Mouse (Mus musculus): ENCODE results near the gene Slc25a39. TPM values are rescaled to one million over a fixed set of nuclear protein-coding genes. Genes with fewer than 3 reads are reported as not detected.

The Slc25a39 gene
- polyA plus RNA-seq, 1 experiment from 2014 or later, result 376 TPM

- H3K4me2 ChIP-seq (ENCODE audit: low read depth, low read length), result no peak overlapping the region
- no peaks in the 10 kb centered on the region for H3K36me3 ChIP-seq (ENCODE audit: control insufficient read depth, insufficient read depth, low read length)
- H3K9ac ChIP-seq (ENCODE audit: low read depth, low read length), result no peak overlapping the region
- H3K27me3 ChIP-seq (replicated peaks; ENCODE audit: control insufficient read depth, insufficient read depth, low read length), result no peaks in the 10 kb centered on the region
- WGBS, result 81% methylated on average over 1 of the region's 1 CpGs
- no peak for ATAC-seq
- H3K4me1 ChIP-seq (ENCODE audit: control insufficient read depth, insufficient read depth, low read length), result 0 out of 2 replicates have a peak, but pooled peaks cover 7% of the 10 kb centered on the region
- no peak overlapping the region for H3K27ac ChIP-seq (ENCODE audit: low read length)
- H3K9me3 ChIP-seq (ENCODE audit: control insufficient read depth, low read length), result 0 out of 2 replicates have a peak, but pooled peaks cover 5% of the 10 kb centered on the region
- no peak overlapping the region for H3K4me3 ChIP-seq (ENCODE audit: low read length)
Measured at GRCm38 (mm10) chr11:102383365-102384136, 24.2 kb downstream of the Slc25a39 start.

GRCm38 (mm10) chr11:102382794-102383193 is 25.0 kb downstream of the Slc25a39 start:
- 91% methylated on average over 3 of the region's 3 CpGs for WGBS

GRCm38 (mm10) chr11:102381341-102382100 is 26.2 kb downstream of the Slc25a39 start:
- Histone ChIP-seq H3K27ac (ENCODE audit: low read length) (no peak overlapping the region), H3K27me3 (replicated peaks; ENCODE audit: control insufficient read depth, insufficient read depth, low read length) (no peaks in the 10 kb centered on the region), H3K9ac (ENCODE audit: low read depth, low read length) (no peak overlapping the region), H3K4me1 (ENCODE audit: control insufficient read depth, insufficient read depth, low read length) (peaks cover 8% of the 10 kb centered on the region), H3K4me2 (ENCODE audit: low read depth, low read length) (no peak overlapping the region), H3K9me3 (ENCODE audit: control insufficient read depth, low read length) (0 out of 2 replicates have a peak, but pooled peaks cover 5% of the 10 kb centered on the region), H3K4me3 (ENCODE audit: low read length) (no peak overlapping the region), H3K36me3 (ENCODE audit: control insufficient read depth, insufficient read depth, low read length) (no peaks in the 10 kb centered on the region)
- 22% methylated on average over 4 of the region's 4 CpGs for WGBS
- peak; percentile 60; the same call in 1 of the 2 replicates for ATAC-seq

More at GRCm38 (mm10) chr11:102382794-102383193, 25.0 kb downstream of the Slc25a39 start:
- no peak overlapping the region for H3K4me3 ChIP-seq (ENCODE audit: low read length)
- ATAC-seq, result no peak
- no peak overlapping the region for H3K27ac ChIP-seq (ENCODE audit: low read length)
- no peaks in the 10 kb centered on the region for H3K27me3 ChIP-seq (replicated peaks; ENCODE audit: control insufficient read depth, insufficient read depth, low read length)
- H3K4me2 ChIP-seq (ENCODE audit: low read depth, low read length), result no peak overlapping the region
- no peaks in the 10 kb centered on the region for H3K36me3 ChIP-seq (ENCODE audit: control insufficient read depth, insufficient read depth, low read length)
- H3K9ac ChIP-seq (ENCODE audit: low read depth, low read length), result no peak overlapping the region
- 0 out of 2 replicates have a peak, but pooled peaks cover 7% of the 10 kb centered on the region for H3K4me1 ChIP-seq (ENCODE audit: control insufficient read depth, insufficient read depth, low read length)
- 0 out of 2 replicates have a peak, but pooled peaks cover 5% of the 10 kb centered on the region for H3K9me3 ChIP-seq (ENCODE audit: control insufficient read depth, low read length)

- H3K36me3 ChIP-seq (ENCODE audit: control insufficient read depth, insufficient read depth, low read length), result no peaks in the 10 kb centered on the region
- no peak for ATAC-seq
Measured at GRCm38 (mm10) chr11:102380091-102380490, 27.7 kb downstream of the Slc25a39 start.

GRCm38 (mm10) chr11:102377186-102377585 is 30.6 kb downstream of the Slc25a39 start:
- Histone ChIP-seq H3K36me3 (ENCODE audit: control insufficient read depth, insufficient read depth, low read length) (no peaks in the 10 kb centered on the region), H3K4me1 (ENCODE audit: control insufficient read depth, insufficient read depth, low read length) (peaks cover 25% of the 10 kb centered on the region), H3K4me3 (ENCODE audit: low read length) (no peak overlapping the region), H3K9me3 (ENCODE audit: control insufficient read depth, low read length) (0 out of 2 replicates have a peak, but pooled peaks cover 5% of the 10 kb centered on the region), H3K9ac (ENCODE audit: low read depth, low read length) (no peak overlapping the region), H3K27me3 (replicated peaks; ENCODE audit: control insufficient read depth, insufficient read depth, low read length) (0 out of 2 replicates have a peak, but pooled peaks cover 3% of the 10 kb centered on the region), H3K27ac (ENCODE audit: low read length) (no peak overlapping the region), H3K4me2 (ENCODE audit: low read depth, low read length) (no peak overlapping the region)
- WGBS, result 64% methylated on average over 12 of the region's 12 CpGs
- no peak for ATAC-seq

More at GRCm38 (mm10) chr11:102380091-102380490, 27.7 kb downstream of the Slc25a39 start:
- Histone ChIP-seq H3K4me3 (ENCODE audit: low read length) (no peak overlapping the region), H3K27ac (ENCODE audit: low read length) (no peak overlapping the region), H3K4me2 (ENCODE audit: low read depth, low read length) (no peak overlapping the region), H3K27me3 (replicated peaks; ENCODE audit: control insufficient read depth, insufficient read depth, low read length) (no peaks in the 10 kb centered on the region), H3K4me1 (ENCODE audit: control insufficient read depth, insufficient read depth, low read length) (peaks cover 21% of the 10 kb centered on the region), H3K9me3 (ENCODE audit: control insufficient read depth, low read length) (0 out of 2 replicates have a peak, but pooled peaks cover 5% of the 10 kb centered on the region), H3K9ac (ENCODE audit: low read depth, low read length) (no peak overlapping the region)
- 76% methylated on average over 5 of the region's 5 CpGs for WGBS

GRCm38 (mm10) chr11:102376196-102376835 is 31.4 kb downstream of the Slc25a39 start:
- no peaks in the 10 kb centered on the region for H3K36me3 ChIP-seq (ENCODE audit: control insufficient read depth, insufficient read depth, low read length)
- ATAC-seq, result peak; percentile 10
- H3K9me3 ChIP-seq (ENCODE audit: control insufficient read depth, low read length), result 0 out of 2 replicates have a peak, but pooled peaks cover 5% of the 10 kb centered on the region
- H3K27me3 ChIP-seq (replicated peaks; ENCODE audit: control insufficient read depth, insufficient read depth, low read length), result 0 out of 2 replicates have a peak, but pooled peaks cover 3% of the 10 kb centered on the region
- peak overlapping the region; percentile 51 for H3K4me2 ChIP-seq (ENCODE audit: low read depth, low read length)
- H3K4me3 ChIP-seq (ENCODE audit: low read length), result peak overlapping the region; percentile 35; the same call in 1 of the 2 replicates
- WGBS, result 12% methylated on average over 8 of the region's 8 CpGs
- peak overlapping the region; percentile 59 for H3K9ac ChIP-seq (ENCODE audit: low read depth, low read length)
- H3K27ac ChIP-seq (ENCODE audit: low read length), result peak overlapping the region; percentile 89
- peaks cover 22% of the 10 kb centered on the region for H3K4me1 ChIP-seq (ENCODE audit: control insufficient read depth, insufficient read depth, low read length)

GRCm38 (mm10) chr11:102375196-102376173 is 32.3 kb downstream of the Slc25a39 start:
- peaks cover 19% of the 10 kb centered on the region for H3K4me1 ChIP-seq (ENCODE audit: control insufficient read depth, insufficient read depth, low read length)
- peak overlapping the region; percentile 35 for H3K4me3 ChIP-seq (ENCODE audit: low read length)
- H3K36me3 ChIP-seq (ENCODE audit: control insufficient read depth, insufficient read depth, low read length), result no peaks in the 10 kb centered on the region
- H3K27me3 ChIP-seq (replicated peaks; ENCODE audit: control insufficient read depth, insufficient read depth, low read length), result 0 out of 2 replicates have a peak, but pooled peaks cover 3% of the 10 kb centered on the region
- peak overlapping the region; percentile 89 for H3K27ac ChIP-seq (ENCODE audit: low read length)
- ATAC-seq, result peak; percentile 93
- H3K9me3 ChIP-seq (ENCODE audit: control insufficient read depth, low read length), result 0 out of 2 replicates have a peak, but pooled peaks cover 5% of the 10 kb centered on the region
- peak overlapping the region; percentile 59 for H3K9ac ChIP-seq (ENCODE audit: low read depth, low read length)
- peak overlapping the region; percentile 51 for H3K4me2 ChIP-seq (ENCODE audit: low read depth, low read length)
- 4% methylated on average over 23 of the region's 23 CpGs for WGBS

- 80% methylated on average over 7 of the region's 7 CpGs for WGBS
- no peak overlapping the region for H3K27ac ChIP-seq (ENCODE audit: low read length)
Measured at GRCm38 (mm10) chr11:102374108-102374725, 33.5 kb downstream of the Slc25a39 start.

More at GRCm38 (mm10) chr11:102374108-102374725, 33.5 kb downstream of the Slc25a39 start:
- ATAC-seq, result no peak
- Histone ChIP-seq H3K4me3 (ENCODE audit: low read length) (no peak overlapping the region), H3K4me2 (ENCODE audit: low read depth, low read length) (no peak overlapping the region), H3K9me3 (ENCODE audit: control insufficient read depth, low read length) (0 out of 2 replicates have a peak, but pooled peaks cover 5% of the 10 kb centered on the region), H3K9ac (ENCODE audit: low read depth, low read length) (no peak overlapping the region), H3K4me1 (ENCODE audit: control insufficient read depth, insufficient read depth, low read length) (peaks cover 18% of the 10 kb centered on the region), H3K36me3 (ENCODE audit: control insufficient read depth, insufficient read depth, low read length) (no peaks in the 10 kb centered on the region), H3K27me3 (replicated peaks; ENCODE audit: control insufficient read depth, insufficient read depth, low read length) (0 out of 2 replicates have a peak, but pooled peaks cover 3% of the 10 kb centered on the region)
